Mouse (Mus musculus): Measurements from ENCODE around the gene Majin.

- TF ChIP-seq CTCF (IDR thresholded peaks at IDR 0.05; ENCODE audit: control insufficient read depth, insufficient read depth, insufficient read length) = peak; percentile 95
- TF ChIP-seq MAX (IDR thresholded peaks at IDR 0.05) = no peak
- no peak for TF ChIP-seq MYOG (IDR thresholded peaks at IDR 0.05; ENCODE audit: control insufficient read depth, extremely low read depth, insufficient read length)
- TF ChIP-seq MYOD1 (IDR thresholded peaks at IDR 0.05; ENCODE audit: control insufficient read depth, insufficient read length, low read depth) = no peak
Measured at GRCm38 (mm10) chr19:6262222-6262621, 78.0 kb downstream of the Majin start.

All from C2C12 (cell line).